Mouse (Mus musculus): ENCODE data around the gene Heyl.

GRCm38 (mm10) chr4:123207337-123207736 lies 26.0 kb upstream of the Heyl start:
- TF ChIP-seq CTCF (IDR thresholded peaks at IDR 0.05; ENCODE audit: control insufficient read depth, insufficient read depth, insufficient read length) (no peak), USF1 (IDR thresholded peaks at IDR 0.05; ENCODE audit: low read depth) (no peak), MAX (IDR thresholded peaks at IDR 0.05) (no peak), CEBPB (IDR thresholded peaks at IDR 0.05; ENCODE audit: low read depth) (no peak)
